Mouse (Mus musculus): ENCODE data around the gene Vmn1r148. TPM values are rescaled to one million over a fixed set of nuclear protein-coding genes. Genes with fewer than 3 reads are reported as not detected.
"Not testable (repeated sequence)": the region's sequence is repeated elsewhere in the genome, so short reads cannot be mapped to it uniquely, and the experiment has no call there.

Vmn1r148 gene
- polyA plus RNA-seq (2014; fragmentation: Nextera tagmentation; extraction: Ambion mirVana) = not detected in 2 replicates

GRCm38 (mm10) chr7:22413283-22413682 lies at the start of gene Vmn1r148:
Gene Vmn1r148 (plus strand): TSS chr7:22413583.
- not testable (repeated sequence) for H3K36me3 ChIP-seq (ENCODE audit: control insufficient read depth, insufficient read depth, low read length); H3K27me3 ChIP-seq (ENCODE audit: control insufficient read depth, insufficient read depth, low read length); H3K9me3 ChIP-seq (ENCODE audit: control insufficient read depth, low read length); H3K9ac ChIP-seq (ENCODE audit: low read depth, low read length); H3K27ac ChIP-seq (ENCODE audit: low read depth, low read length); DNase-seq (ENCODE audit: low spot score); H3K4me3 ChIP-seq (ENCODE audit: low read depth, low read length); H3K4me1 ChIP-seq (replicated peaks; ENCODE audit: control insufficient read depth, insufficient read depth, low read length); ATAC-seq (ENCODE audit: low FRiP score); H3K4me2 ChIP-seq (replicated peaks; ENCODE audit: low read depth, low read length)
- WGBS = no CpG with 5 or more reads among the region's 3 CpGs

DNA sequence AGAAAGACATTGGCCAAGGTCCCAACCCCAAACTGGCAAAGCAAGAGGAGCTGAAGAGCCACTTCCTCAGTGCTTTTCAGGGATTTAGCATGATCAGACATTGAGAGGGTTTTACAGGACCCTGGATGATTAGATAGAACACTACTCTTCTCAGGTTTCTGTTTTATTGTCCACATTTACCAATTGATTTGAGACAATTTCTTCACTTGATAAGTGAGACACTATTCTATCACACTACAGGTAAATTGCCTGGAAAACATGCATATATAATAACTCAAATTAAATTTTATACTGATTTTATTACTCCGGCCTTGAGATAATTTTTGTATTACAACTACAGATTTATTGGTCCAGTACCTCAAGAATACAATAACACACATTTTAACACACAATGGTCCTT lies 42.4 kb upstream of the Vmn1r148 start, which contains the start of gene Gm8660:
TSS of gene Gm8660 (minus strand) at position 101 of the 400 bp plus-strand sequence.
- not testable (repeated sequence) for H3K27ac ChIP-seq (ENCODE audit: low read depth, low read length); ATAC-seq (ENCODE audit: low FRiP score); H3K27me3 ChIP-seq (ENCODE audit: control insufficient read depth, insufficient read depth, low read length); H3K4me3 ChIP-seq (ENCODE audit: low read depth, low read length); H3K4me1 ChIP-seq (replicated peaks; ENCODE audit: control insufficient read depth, insufficient read depth, low read length); H3K4me2 ChIP-seq (replicated peaks; ENCODE audit: low read depth, low read length); H3K9me3 ChIP-seq (ENCODE audit: control insufficient read depth, low read length); H3K9ac ChIP-seq (ENCODE audit: low read depth, low read length); DNase-seq (ENCODE audit: low spot score); H3K36me3 ChIP-seq (ENCODE audit: control insufficient read depth, insufficient read depth, low read length)
- WGBS = no CpG with 5 or more reads among the region's 1 CpGs

DNA sequence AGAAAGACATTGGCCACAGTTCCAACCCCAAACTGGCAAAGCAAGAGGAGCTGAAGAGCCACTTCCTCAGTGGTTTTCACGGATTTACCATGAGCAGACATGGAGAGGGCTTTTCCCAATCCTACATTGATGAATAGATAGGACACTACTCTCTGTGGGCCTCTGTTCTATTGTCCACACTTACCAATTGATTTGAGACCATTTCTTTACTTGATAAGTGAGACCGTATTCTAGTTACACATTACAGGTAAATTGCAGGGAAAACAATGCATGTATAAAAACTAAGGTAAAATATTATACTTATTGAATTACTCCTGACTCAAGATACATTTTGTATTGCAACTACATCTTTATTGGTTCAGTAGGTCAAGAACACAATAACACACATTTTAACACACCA lies 24.7 kb downstream of the Vmn1r148 start, which contains the start of gene Vmn1r149:
TSS of gene Vmn1r149 (minus strand) at position 101 of the 400 bp plus-strand sequence.
- H3K27me3 ChIP-seq (ENCODE audit: control insufficient read depth, insufficient read depth, low read length); ATAC-seq (ENCODE audit: low FRiP score): not testable (repeated sequence)
- no CpG with 5 or more reads among the region's 2 CpGs for WGBS

GRCm38 (mm10) chr7:22463975-22464374 lies 50.6 kb downstream of the Vmn1r148 start, which contains the start of gene Gm10665:
Gene Gm10665 (minus strand): TSS chr7:22464075.
- H3K27ac ChIP-seq (ENCODE audit: low read depth, low read length) = not testable (repeated sequence)

More for the DNA sequence above, 24.7 kb downstream of the Vmn1r148 start, which contains the start of gene Vmn1r149:
- H3K36me3 ChIP-seq (ENCODE audit: control insufficient read depth, insufficient read depth, low read length); H3K9ac ChIP-seq (ENCODE audit: low read depth, low read length); H3K4me2 ChIP-seq (replicated peaks; ENCODE audit: low read depth, low read length); H3K4me1 ChIP-seq (replicated peaks; ENCODE audit: control insufficient read depth, insufficient read depth, low read length); H3K27ac ChIP-seq (ENCODE audit: low read depth, low read length); H3K4me3 ChIP-seq (ENCODE audit: low read depth, low read length); H3K9me3 ChIP-seq (ENCODE audit: control insufficient read depth, low read length); DNase-seq (ENCODE audit: low spot score): not testable (repeated sequence)

More at GRCm38 (mm10) chr7:22463975-22464374, 50.6 kb downstream of the Vmn1r148 start, which contains the start of gene Gm10665:
- no CpG with 5 or more reads among the region's 5 CpGs for WGBS
- H3K4me1 ChIP-seq (replicated peaks; ENCODE audit: control insufficient read depth, insufficient read depth, low read length); H3K36me3 ChIP-seq (ENCODE audit: control insufficient read depth, insufficient read depth, low read length); H3K9ac ChIP-seq (ENCODE audit: low read depth, low read length); DNase-seq (ENCODE audit: low spot score); H3K9me3 ChIP-seq (ENCODE audit: control insufficient read depth, low read length); H3K27me3 ChIP-seq (ENCODE audit: control insufficient read depth, insufficient read depth, low read length); H3K4me3 ChIP-seq (ENCODE audit: low read depth, low read length); ATAC-seq (ENCODE audit: low FRiP score); H3K4me2 ChIP-seq (replicated peaks; ENCODE audit: low read depth, low read length): not testable (repeated sequence)

Other genes with a start within 250 kb of the Vmn1r148 start
- gene Vmn1r142, start 249.5 kb upstream of the Vmn1r148 start, polyA plus RNA-seq (2014; fragmentation: Nextera tagmentation; extraction: Ambion mirVana) = not detected in 2 replicates
- not detected in 2 replicates for gene Vmn1r143, start 224.2 kb upstream of the Vmn1r148 start, polyA plus RNA-seq (2014; fragmentation: Nextera tagmentation; extraction: Ambion mirVana)
- gene Gm8653, start 212.3 kb upstream of the Vmn1r148 start, polyA plus RNA-seq (2014; fragmentation: Nextera tagmentation; extraction: Ambion mirVana) = not detected in 2 replicates
- gene Gm8453, start 184.1 kb upstream of the Vmn1r148 start, polyA plus RNA-seq (2014; fragmentation: Nextera tagmentation; extraction: Ambion mirVana) = not detected in 2 replicates
- gene Gm4187, start 83.9 kb upstream of the Vmn1r148 start, polyA plus RNA-seq (2014; fragmentation: Nextera tagmentation; extraction: Ambion mirVana) = not detected in 2 replicates
- gene Gm8660, start 42.5 kb upstream of the Vmn1r148 start, polyA plus RNA-seq (2014; fragmentation: Nextera tagmentation; extraction: Ambion mirVana) = not detected in 2 replicates
- not detected in 2 replicates for gene Vmn1r149, start 24.6 kb downstream of the Vmn1r148 start, polyA plus RNA-seq (2014; fragmentation: Nextera tagmentation; extraction: Ambion mirVana)
- not detected in 2 replicates for gene Gm10665, start 50.5 kb downstream of the Vmn1r148 start, polyA plus RNA-seq (2014; fragmentation: Nextera tagmentation; extraction: Ambion mirVana)
- gene Vmn1r151, start 86.1 kb downstream of the Vmn1r148 start, polyA plus RNA-seq (2014; fragmentation: Nextera tagmentation; extraction: Ambion mirVana) = not detected in 2 replicates
- gene Vmn1r152, start 109.4 kb downstream of the Vmn1r148 start, polyA plus RNA-seq (2014; fragmentation: Nextera tagmentation; extraction: Ambion mirVana) = not detected in 2 replicates
- gene Gm8677, start 121.3 kb downstream of the Vmn1r148 start, polyA plus RNA-seq (2014; fragmentation: Nextera tagmentation; extraction: Ambion mirVana) = not detected in 2 replicates
- gene Gm4201, start 151.8 kb downstream of the Vmn1r148 start, polyA plus RNA-seq (2014; fragmentation: Nextera tagmentation; extraction: Ambion mirVana) = not detected in 2 replicates
- gene Gm4565, start 174.5 kb downstream of the Vmn1r148 start, polyA plus RNA-seq (2014; fragmentation: Nextera tagmentation; extraction: Ambion mirVana) = not detected in 2 replicates
- gene Vmn1r155, start 244.4 kb downstream of the Vmn1r148 start, polyA plus RNA-seq (2014; fragmentation: Nextera tagmentation; extraction: Ambion mirVana) = not detected in 2 replicates

Measured in hindbrain, embryonic 11.5 days (tissue).